Mouse (Mus musculus): ENCODE data around the gene Olfr592. TPM values are rescaled to one million over a fixed set of nuclear protein-coding genes. Genes with fewer than 3 reads are reported as not detected.

Gene Olfr592
- polyA plus RNA-seq (2014; fragmentation: Illumina TruSeq; extraction: RNeasy Lipid Tissue Mini Kit (QIAGEN cat#74804); ENCODE audit: low read depth, low replicate concordance), result not detected

DNA sequence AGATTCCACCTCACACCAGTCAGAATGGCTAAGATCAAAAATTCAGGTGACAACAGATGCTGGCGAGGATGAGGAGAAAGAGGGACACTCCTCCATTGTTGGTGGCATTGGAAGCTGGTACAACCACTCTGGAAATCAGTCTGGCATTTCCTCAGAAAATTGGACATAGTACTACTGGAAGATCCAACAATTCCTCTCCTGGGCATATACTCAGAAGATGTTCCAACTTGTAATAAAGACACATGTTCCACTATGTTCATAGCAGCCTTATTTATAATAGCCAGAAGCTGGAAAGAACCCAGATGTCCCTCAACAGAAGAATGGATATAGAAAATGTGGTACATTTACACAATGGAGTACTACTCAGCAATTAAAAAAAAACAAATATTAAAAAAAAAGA is at the start of gene Olfr592:
Olfr592 (plus strand) TSS at position 301 of the 400 bp plus-strand sequence.

DNA sequence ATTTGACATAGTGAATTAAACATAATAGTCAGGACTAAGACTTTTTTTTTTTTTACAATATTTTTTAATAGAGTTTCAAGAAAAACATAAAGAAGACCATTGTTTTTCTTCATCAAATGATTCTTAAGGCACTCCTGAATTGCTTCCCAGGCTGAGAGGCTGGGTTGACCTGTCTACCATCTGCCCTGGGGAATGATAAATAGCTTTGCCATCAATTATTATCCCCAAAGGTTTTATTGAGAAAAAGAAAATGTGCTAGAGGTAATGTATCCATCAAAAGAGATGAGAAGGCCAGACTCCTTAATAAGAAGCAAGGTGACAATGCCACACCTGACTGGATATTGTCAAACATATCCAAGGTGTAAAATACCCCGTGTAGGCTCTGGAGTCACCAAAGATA is 44.0 kb upstream of the Olfr592 start, which contains the start of gene Olfr588-ps1:
Olfr588-ps1 (plus strand) TSS at position 301 of the 400 bp plus-strand sequence.

DNA sequence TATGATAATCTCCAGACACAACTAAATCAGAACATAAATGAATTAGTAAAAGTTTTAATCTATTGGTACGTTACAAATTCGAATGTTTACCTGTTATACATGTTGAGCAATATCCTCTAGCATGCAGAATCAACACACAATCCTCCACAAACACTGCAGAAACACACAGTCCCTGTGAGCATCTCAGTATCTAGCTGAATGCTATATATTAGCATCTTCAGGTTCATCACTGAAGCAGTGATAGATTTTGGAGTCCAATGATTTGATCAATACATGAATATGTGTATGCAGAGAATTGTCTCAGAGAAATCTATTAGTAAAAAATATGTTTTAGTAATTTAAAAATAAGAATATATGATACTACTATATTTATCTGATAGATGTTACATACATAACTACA is 28.3 kb upstream of the Olfr592 start, which contains the start of gene Olfr589:
Olfr589 (minus strand) TSS at position 101 of the 400 bp plus-strand sequence.

DNA sequence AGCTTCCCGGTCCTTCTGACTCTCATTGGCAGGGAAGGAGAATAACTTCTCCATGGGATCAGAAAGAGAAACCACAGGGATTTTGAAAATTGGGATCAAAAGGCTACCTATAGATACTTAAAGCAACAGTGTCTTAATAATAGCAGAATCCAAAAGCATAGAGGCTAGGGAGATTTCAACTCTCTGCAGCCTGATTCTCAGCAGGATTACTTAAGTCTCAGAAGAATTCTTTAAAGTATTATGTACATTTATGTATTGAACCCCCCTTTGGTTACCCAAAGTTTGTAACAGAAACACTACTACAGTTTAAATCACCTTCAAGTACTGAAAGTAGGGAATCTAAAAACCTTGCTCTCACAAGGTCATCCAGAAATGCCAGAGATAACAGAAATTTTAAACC is 6.4 kb upstream of the Olfr592 start, which contains the start of gene Olfr591:
Olfr591 (minus strand) TSS at position 101 of the 400 bp plus-strand sequence.

DNA sequence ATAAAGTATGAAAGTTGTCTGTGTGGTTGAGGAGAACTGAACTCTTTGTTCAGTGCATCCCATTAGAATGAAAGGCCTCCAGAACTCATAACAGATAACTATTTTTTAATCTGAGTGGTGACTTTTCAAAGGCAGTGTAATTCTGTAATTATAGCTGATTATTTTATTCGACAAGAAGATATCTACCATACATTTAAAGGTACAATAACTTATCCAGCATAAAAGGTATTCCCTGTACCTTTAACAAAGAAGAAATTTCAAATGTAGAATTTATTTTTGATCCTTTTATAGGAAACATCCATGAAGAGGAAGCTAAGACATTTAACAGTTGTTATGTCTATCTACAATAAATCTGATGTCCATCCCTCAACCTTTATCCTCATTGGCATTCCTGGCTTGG is 27.0 kb downstream of the Olfr592 start, which contains the start of gene Olfr593:
Olfr593 (plus strand) TSS at position 301 of the 400 bp plus-strand sequence.

DNA sequence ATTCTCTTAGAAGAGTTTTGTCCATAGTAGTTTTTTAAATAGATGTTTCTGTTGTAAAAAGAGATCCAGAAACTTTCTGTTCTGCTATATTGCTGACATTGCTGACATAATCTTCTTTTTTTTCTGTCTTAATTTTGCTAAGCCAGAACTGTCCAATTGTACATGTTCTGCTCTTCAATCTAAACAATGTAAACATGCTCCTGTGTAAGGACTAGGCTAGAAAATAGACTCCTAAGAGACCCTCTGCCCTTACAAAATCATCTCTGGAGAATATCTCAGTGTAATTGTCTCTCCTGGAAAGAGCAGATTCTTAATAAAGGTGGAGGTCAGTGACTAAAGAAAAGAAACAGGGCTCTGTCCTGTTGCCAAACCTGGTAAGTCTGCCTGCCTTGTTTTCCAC is 32.1 kb downstream of the Olfr592 start, which contains the start of gene Olfr594:
Olfr594 (plus strand) TSS at position 301 of the 400 bp plus-strand sequence.

Other genes starting within 250 kb of the Olfr592 start
- not detected for gene Olfr573-ps1, start 242.2 kb upstream of the Olfr592 start, polyA plus RNA-seq (2014; fragmentation: Illumina TruSeq; extraction: RNeasy Lipid Tissue Mini Kit (QIAGEN cat#74804); ENCODE audit: low read depth, low replicate concordance)
- gene Olfr574, start 236.3 kb upstream of the Olfr592 start, polyA plus RNA-seq (2014; fragmentation: Illumina TruSeq; extraction: RNeasy Lipid Tissue Mini Kit (QIAGEN cat#74804); ENCODE audit: low read depth, low replicate concordance), result not detected
- gene Olfr575, start 226.0 kb upstream of the Olfr592 start, polyA plus RNA-seq (2014; fragmentation: Illumina TruSeq; extraction: RNeasy Lipid Tissue Mini Kit (QIAGEN cat#74804); ENCODE audit: low read depth, low replicate concordance), result not detected
- not detected for gene Olfr576, start 222.1 kb upstream of the Olfr592 start, polyA plus RNA-seq (2014; fragmentation: Illumina TruSeq; extraction: RNeasy Lipid Tissue Mini Kit (QIAGEN cat#74804); ENCODE audit: low read depth, low replicate concordance)
- gene Olfr577, start 208.9 kb upstream of the Olfr592 start, polyA plus RNA-seq (2014; fragmentation: Illumina TruSeq; extraction: RNeasy Lipid Tissue Mini Kit (QIAGEN cat#74804); ENCODE audit: low read depth, low replicate concordance), result not detected
- not detected for gene Olfr578, start 195.5 kb upstream of the Olfr592 start, polyA plus RNA-seq (2014; fragmentation: Illumina TruSeq; extraction: RNeasy Lipid Tissue Mini Kit (QIAGEN cat#74804); ENCODE audit: low read depth, low replicate concordance)
- gene Olfr582, start 146.8 kb upstream of the Olfr592 start, polyA plus RNA-seq (2014; fragmentation: Illumina TruSeq; extraction: RNeasy Lipid Tissue Mini Kit (QIAGEN cat#74804); ENCODE audit: low read depth, low replicate concordance), result not detected
- not detected for gene Olfr583, start 133.5 kb upstream of the Olfr592 start, polyA plus RNA-seq (2014; fragmentation: Illumina TruSeq; extraction: RNeasy Lipid Tissue Mini Kit (QIAGEN cat#74804); ENCODE audit: low read depth, low replicate concordance)
- gene Olfr584, start 102.9 kb upstream of the Olfr592 start, polyA plus RNA-seq (2014; fragmentation: Illumina TruSeq; extraction: RNeasy Lipid Tissue Mini Kit (QIAGEN cat#74804); ENCODE audit: low read depth, low replicate concordance), result not detected
- gene Olfr585, start 87.1 kb upstream of the Olfr592 start, polyA plus RNA-seq (2014; fragmentation: Illumina TruSeq; extraction: RNeasy Lipid Tissue Mini Kit (QIAGEN cat#74804); ENCODE audit: low read depth, low replicate concordance), result not detected
- not detected for gene Olfr586, start 59.2 kb upstream of the Olfr592 start, polyA plus RNA-seq (2014; fragmentation: Illumina TruSeq; extraction: RNeasy Lipid Tissue Mini Kit (QIAGEN cat#74804); ENCODE audit: low read depth, low replicate concordance)
- gene Olfr588-ps1, start 43.9 kb upstream of the Olfr592 start, polyA plus RNA-seq (2014; fragmentation: Illumina TruSeq; extraction: RNeasy Lipid Tissue Mini Kit (QIAGEN cat#74804); ENCODE audit: low read depth, low replicate concordance), result not detected
- not detected for gene Olfr589, start 28.4 kb upstream of the Olfr592 start, polyA plus RNA-seq (2014; fragmentation: Illumina TruSeq; extraction: RNeasy Lipid Tissue Mini Kit (QIAGEN cat#74804); ENCODE audit: low read depth, low replicate concordance)
- gene Olfr591, start 6.5 kb upstream of the Olfr592 start, polyA plus RNA-seq (2014; fragmentation: Illumina TruSeq; extraction: RNeasy Lipid Tissue Mini Kit (QIAGEN cat#74804); ENCODE audit: low read depth, low replicate concordance), result not detected
- gene Olfr593, start 27.1 kb downstream of the Olfr592 start, polyA plus RNA-seq (2014; fragmentation: Illumina TruSeq; extraction: RNeasy Lipid Tissue Mini Kit (QIAGEN cat#74804); ENCODE audit: low read depth, low replicate concordance), result not detected
- not detected for gene Olfr594, start 32.2 kb downstream of the Olfr592 start, polyA plus RNA-seq (2014; fragmentation: Illumina TruSeq; extraction: RNeasy Lipid Tissue Mini Kit (QIAGEN cat#74804); ENCODE audit: low read depth, low replicate concordance)
- gene Usp17ld, start 67.7 kb downstream of the Olfr592 start, polyA plus RNA-seq (2014; fragmentation: Illumina TruSeq; extraction: RNeasy Lipid Tissue Mini Kit (QIAGEN cat#74804); ENCODE audit: low read depth, low replicate concordance), result not detected
- gene Olfr596, start 120.8 kb downstream of the Olfr592 start, polyA plus RNA-seq (2014; fragmentation: Illumina TruSeq; extraction: RNeasy Lipid Tissue Mini Kit (QIAGEN cat#74804); ENCODE audit: low read depth, low replicate concordance), result not detected
- gene Olfr597, start 131.5 kb downstream of the Olfr592 start, polyA plus RNA-seq (2014; fragmentation: Illumina TruSeq; extraction: RNeasy Lipid Tissue Mini Kit (QIAGEN cat#74804); ENCODE audit: low read depth, low replicate concordance), result not detected
- not detected for gene Olfr598, start 138.8 kb downstream of the Olfr592 start, polyA plus RNA-seq (2014; fragmentation: Illumina TruSeq; extraction: RNeasy Lipid Tissue Mini Kit (QIAGEN cat#74804); ENCODE audit: low read depth, low replicate concordance)
- not detected for gene Olfr599, start 151.1 kb downstream of the Olfr592 start, polyA plus RNA-seq (2014; fragmentation: Illumina TruSeq; extraction: RNeasy Lipid Tissue Mini Kit (QIAGEN cat#74804); ENCODE audit: low read depth, low replicate concordance)
- not detected for gene Olfr600, start 164.9 kb downstream of the Olfr592 start, polyA plus RNA-seq (2014; fragmentation: Illumina TruSeq; extraction: RNeasy Lipid Tissue Mini Kit (QIAGEN cat#74804); ENCODE audit: low read depth, low replicate concordance)
- not detected for gene Olfr601, start 177.9 kb downstream of the Olfr592 start, polyA plus RNA-seq (2014; fragmentation: Illumina TruSeq; extraction: RNeasy Lipid Tissue Mini Kit (QIAGEN cat#74804); ENCODE audit: low read depth, low replicate concordance)
- gene Olfr603, start 201.4 kb downstream of the Olfr592 start, polyA plus RNA-seq (2014; fragmentation: Illumina TruSeq; extraction: RNeasy Lipid Tissue Mini Kit (QIAGEN cat#74804); ENCODE audit: low read depth, low replicate concordance), result not detected
- gene Usp17lc, start 230.3 kb downstream of the Olfr592 start, polyA plus RNA-seq (2014; fragmentation: Illumina TruSeq; extraction: RNeasy Lipid Tissue Mini Kit (QIAGEN cat#74804); ENCODE audit: low read depth, low replicate concordance), result not detected

All from adrenal gland, adult 10 weeks (tissue).